In genomic region chr11:96978401-96979246, GRCm38 (mm10) we compare ENCODE assay signal across 7 mouse cellular contexts. TPM values are rescaled to one million over a fixed set of nuclear protein-coding genes. Genes with fewer than 3 reads are reported as not detected.
DNase-seq lines count a peak whose midpoint lies in the region; ATAC-seq lines count a peak whose summit lies in the region.

No protein-coding gene starts in this region.

- 16% methylated on average over 17 of the region's 17 CpGs for WGBS in lung, embryonic 16.5 days
- WGBS in forebrain, embryonic 10.5 days: 34% methylated on average over 17 of the region's 17 CpGs
- WGBS in limb, embryonic 11.5 days: 33% methylated on average over 17 of the region's 17 CpGs
- WGBS in stomach, embryonic 14.5 days: 26% methylated on average over 17 of the region's 17 CpGs

- peak overlapping the region; percentile 73 for H3K9ac ChIP-seq in lung, embryonic 16.5 days (ENCODE audit: low read length)
- H3K9ac ChIP-seq in limb, embryonic 11.5 days (ENCODE audit: low read length): peak overlapping the region; percentile 66
- peak overlapping the region; percentile 69 for H3K9ac ChIP-seq in stomach, embryonic 14.5 days (replicated peaks; ENCODE audit: low read depth, low read length)

- peak overlapping the region; percentile 86 for H3K27ac ChIP-seq in lung, embryonic 16.5 days (ENCODE audit: low read length)
- peak overlapping the region; percentile 100 for H3K27ac ChIP-seq in forebrain, embryonic 10.5 days
- H3K27ac ChIP-seq in limb, embryonic 11.5 days (replicated peaks; ENCODE audit: low read depth, low read length): 0 out of 2 replicates have a peak overlapping the region, but pooled peaks have one; percentile 15
- H3K27ac ChIP-seq in stomach, embryonic 14.5 days (ENCODE audit: low read length): peak overlapping the region; percentile 91

- no peaks in the 10 kb centered on the region for H3K9me3 ChIP-seq in lung, embryonic 16.5 days (ENCODE audit: control insufficient read depth, low read length)
- no peaks in the 10 kb centered on the region for H3K9me3 ChIP-seq in forebrain, embryonic 10.5 days
- H3K9me3 ChIP-seq in limb, embryonic 11.5 days (ENCODE audit: control insufficient read depth, low read length): no peaks in the 10 kb centered on the region
- no peaks in the 10 kb centered on the region for H3K9me3 ChIP-seq in stomach, embryonic 14.5 days (ENCODE audit: control insufficient read depth, low read depth, low read length)

- DNase-seq in lung, postnatal 14 days: no peak
- peak; percentile 37 for DNase-seq in forebrain, embryonic 10.5 days (ENCODE audit: extremely low spot score, low spot score)
- no peak for DNase-seq in limb, embryonic 11.5 days (ENCODE audit: low spot score)
- no peak for DNase-seq in ovary, postnatal 10 days (ENCODE audit: low spot score)

- H3K4me1 ChIP-seq in lung, embryonic 16.5 days (replicated peaks; ENCODE audit: control insufficient read depth, insufficient read depth, low read length): peaks cover 20% of the 10 kb centered on the region
- peaks cover 50% of the 10 kb centered on the region for H3K4me1 ChIP-seq in forebrain, embryonic 10.5 days
- peaks cover 12% of the 10 kb centered on the region for H3K4me1 ChIP-seq in limb, embryonic 11.5 days (ENCODE audit: control insufficient read depth, insufficient read depth, low read length)
- peaks cover 18% of the 10 kb centered on the region for H3K4me1 ChIP-seq in stomach, embryonic 14.5 days (ENCODE audit: control insufficient read depth, insufficient read depth, low read length)

- peak overlapping the region; percentile 92 for H3K4me2 ChIP-seq in lung, embryonic 16.5 days (ENCODE audit: low read depth, low read length)
- H3K4me2 ChIP-seq in limb, embryonic 11.5 days (ENCODE audit: low read depth, severe bottlenecking): peak overlapping the region; percentile 83
- peak overlapping the region; percentile 93 for H3K4me2 ChIP-seq in stomach, embryonic 14.5 days (replicated peaks; ENCODE audit: low read depth, low read length)

- no peak for ATAC-seq in lung, embryonic 16.5 days (ENCODE audit: low read depth)
- ATAC-seq in limb, embryonic 11.5 days (ENCODE audit: insufficient number of reproducible peaks, low FRiP score, low TSS enrichment, low read depth): no peak
- ATAC-seq in stomach, embryonic 14.5 days (ENCODE audit: insufficient number of reproducible peaks, insufficient read depth, low FRiP score, low read depth): no peak
- ATAC-seq in megakaryocyte progenitor cell, adult 5-6 weeks (replicated peaks; ENCODE audit: poor library complexity): no peak

- H3K27me3 ChIP-seq in lung, embryonic 16.5 days (ENCODE audit: control insufficient read depth, insufficient read depth, low read depth, low read length): no peaks in the 10 kb centered on the region
- peaks cover 19% of the 10 kb centered on the region for H3K27me3 ChIP-seq in forebrain, embryonic 10.5 days (ENCODE audit: poor library complexity, severe bottlenecking)
- H3K27me3 ChIP-seq in limb, embryonic 11.5 days (ENCODE audit: control insufficient read depth, insufficient read depth, low read length): no peaks in the 10 kb centered on the region
- H3K27me3 ChIP-seq in stomach, embryonic 14.5 days (ENCODE audit: control insufficient read depth, insufficient read depth, low read length): no peaks in the 10 kb centered on the region

- H3K36me3 ChIP-seq in lung, embryonic 16.5 days (ENCODE audit: control insufficient read depth, insufficient read depth, low read length): no peaks in the 10 kb centered on the region
- peaks cover 10% of the 10 kb centered on the region for H3K36me3 ChIP-seq in forebrain, embryonic 10.5 days (replicated peaks)
- H3K36me3 ChIP-seq in limb, embryonic 11.5 days (ENCODE audit: control insufficient read depth, insufficient read depth, low read length): no peaks in the 10 kb centered on the region
- no peaks in the 10 kb centered on the region for H3K36me3 ChIP-seq in stomach, embryonic 14.5 days (ENCODE audit: control insufficient read depth, insufficient read depth, low read length)

- peak overlapping the region; percentile 61 for H3K4me3 ChIP-seq in lung, embryonic 16.5 days (ENCODE audit: low read length)
- H3K4me3 ChIP-seq in forebrain, embryonic 10.5 days: peak overlapping the region; percentile 86
- H3K4me3 ChIP-seq in limb, embryonic 11.5 days (ENCODE audit: low read depth, low read length): peak overlapping the region; percentile 87
- peak overlapping the region; percentile 64 for H3K4me3 ChIP-seq in stomach, embryonic 14.5 days (ENCODE audit: low read depth, low read length)

RNA-seq across cellular contexts. Expression of gene Sp2, which starts 4.1 kb away (rescaled TPM):
- polyA plus RNA-seq in lung, embryonic 16.5 days (2015; fragmentation: Nextera tagmentation; extraction: Ambion mirVana): 18.5 and 22.2 TPM in 2 replicates
- polyA plus RNA-seq in forebrain, embryonic 10.5 days (2016; fragmentation: Nextera tagmentation; extraction: Ambion mirVana): 29.7 and 30.9 TPM in 2 replicates
- 23.4 and 25.8 TPM in 2 replicates for polyA plus RNA-seq in limb, embryonic 11.5 days (2014; fragmentation: Nextera tagmentation; extraction: Ambion mirVana)
- polyA plus RNA-seq in stomach, embryonic 14.5 days (2014; fragmentation: Nextera tagmentation; extraction: Ambion mirVana): 15.7 and 19.1 TPM in 2 replicates
- 21.0 and 27.4 TPM in 2 replicates for total RNA-seq in megakaryocyte progenitor cell, adult 5-6 weeks (2015)
- 2.3 and 2.8 TPM in 2 replicates for total RNA-seq in megakaryocyte progenitor cell, adult 5-6 weeks (2017)

RNA-seq across cellular contexts. Expression of gene Sp6, which starts 34.6 kb away (rescaled TPM):
- polyA plus RNA-seq in lung, embryonic 16.5 days (2015; fragmentation: Nextera tagmentation; extraction: Ambion mirVana): 0.59 and 0.62 TPM in 2 replicates
- polyA plus RNA-seq in forebrain, embryonic 10.5 days (2016; fragmentation: Nextera tagmentation; extraction: Ambion mirVana): 1.8 and 2.1 TPM in 2 replicates
- polyA plus RNA-seq in limb, embryonic 11.5 days (2014; fragmentation: Nextera tagmentation; extraction: Ambion mirVana): 2.1 and 2.4 TPM in 2 replicates
- 0.15 and 0.42 TPM in 2 replicates for polyA plus RNA-seq in stomach, embryonic 14.5 days (2014; fragmentation: Nextera tagmentation; extraction: Ambion mirVana)
- total RNA-seq in megakaryocyte progenitor cell, adult 5-6 weeks (2015): not detected in 2 replicates
- total RNA-seq in megakaryocyte progenitor cell, adult 5-6 weeks (2017): 0.03 TPM in 1 of 2 replicates, not detected in the other

RNA-seq across cellular contexts. Expression of gene Pnpo, which starts 34.8 kb away (rescaled TPM):
- 28.1 and 35.4 TPM in 2 replicates for polyA plus RNA-seq in lung, embryonic 16.5 days (2015; fragmentation: Nextera tagmentation; extraction: Ambion mirVana)
- 36.8 and 40.7 TPM in 2 replicates for polyA plus RNA-seq in forebrain, embryonic 10.5 days (2016; fragmentation: Nextera tagmentation; extraction: Ambion mirVana)
- polyA plus RNA-seq in limb, embryonic 11.5 days (2014; fragmentation: Nextera tagmentation; extraction: Ambion mirVana): 25.5 and 27.5 TPM in 2 replicates
- 25.2 and 26.5 TPM in 2 replicates for polyA plus RNA-seq in stomach, embryonic 14.5 days (2014; fragmentation: Nextera tagmentation; extraction: Ambion mirVana)
- total RNA-seq in megakaryocyte progenitor cell, adult 5-6 weeks (2015): 22.5 and 23.0 TPM in 2 replicates
- 36.3 and 38.7 TPM in 2 replicates for total RNA-seq in megakaryocyte progenitor cell, adult 5-6 weeks (2017)

RNA-seq across cellular contexts. Expression of gene Prr15l, which starts 50.7 kb away (rescaled TPM):
- 50.5 and 60.2 TPM in 2 replicates for polyA plus RNA-seq in lung, embryonic 16.5 days (2015; fragmentation: Nextera tagmentation; extraction: Ambion mirVana)
- polyA plus RNA-seq in forebrain, embryonic 10.5 days (2016; fragmentation: Nextera tagmentation; extraction: Ambion mirVana): 0.36 and 0.40 TPM in 2 replicates
- 0.35 and 0.97 TPM in 2 replicates for polyA plus RNA-seq in limb, embryonic 11.5 days (2014; fragmentation: Nextera tagmentation; extraction: Ambion mirVana)
- 46.8 and 48.7 TPM in 2 replicates for polyA plus RNA-seq in stomach, embryonic 14.5 days (2014; fragmentation: Nextera tagmentation; extraction: Ambion mirVana)
- total RNA-seq in megakaryocyte progenitor cell, adult 5-6 weeks (2015): not detected in 2 replicates
- total RNA-seq in megakaryocyte progenitor cell, adult 5-6 weeks (2017): not detected in 2 replicates

RNA-seq across cellular contexts. Expression of gene Scrn2, which starts 51.1 kb away (rescaled TPM):
- polyA plus RNA-seq in lung, embryonic 16.5 days (2015; fragmentation: Nextera tagmentation; extraction: Ambion mirVana): 29.7 and 32.9 TPM in 2 replicates
- polyA plus RNA-seq in forebrain, embryonic 10.5 days (2016; fragmentation: Nextera tagmentation; extraction: Ambion mirVana): 44.1 and 44.6 TPM in 2 replicates
- 31.9 and 34.4 TPM in 2 replicates for polyA plus RNA-seq in limb, embryonic 11.5 days (2014; fragmentation: Nextera tagmentation; extraction: Ambion mirVana)
- 17.7 and 19.7 TPM in 2 replicates for polyA plus RNA-seq in stomach, embryonic 14.5 days (2014; fragmentation: Nextera tagmentation; extraction: Ambion mirVana)
- total RNA-seq in megakaryocyte progenitor cell, adult 5-6 weeks (2015): 3.0 and 4.2 TPM in 2 replicates
- total RNA-seq in megakaryocyte progenitor cell, adult 5-6 weeks (2017): 18.3 and 21.1 TPM in 2 replicates

Comparison
In these comparisons a context has a peak if more than half of its experiments do, and no peak if none do; other contexts are left out.
1. H3K27ac ChIP-seq: peak in every context shown above with its lines; median percentile 100 in forebrain, embryonic 10.5 days; 91 in stomach, embryonic 14.5 days; 86 in lung, embryonic 16.5 days; 15 in limb, embryonic 11.5 days.